Comparison of ENCODE assay signal across 8 mouse cellular contexts in genomic region chr1:165460801-165461377, GRCm38 (mm10). TPM values are rescaled to one million over a fixed set of nuclear protein-coding genes. Genes with fewer than 3 reads are reported as not detected.
DNase-seq lines count a peak whose midpoint lies in the region; ATAC-seq lines count a peak whose summit lies in the region.

No protein-coding gene starts in this region.

- H3K9me3 ChIP-seq in heart, embryonic 14.5 days (ENCODE audit: control insufficient read depth, low read length) = no peaks in the 10 kb centered on the region
- H3K9me3 ChIP-seq in liver, embryonic 13.5 days (replicated peaks) = no peaks in the 10 kb centered on the region
- no peaks in the 10 kb centered on the region for H3K9me3 ChIP-seq in stomach, embryonic 16.5 days (replicated peaks; ENCODE audit: control insufficient read depth, low read length)

- H3K27me3 ChIP-seq in heart, embryonic 14.5 days (ENCODE audit: control insufficient read depth, insufficient read depth, low read length) = no peaks in the 10 kb centered on the region
- H3K27me3 ChIP-seq in liver, embryonic 13.5 days = no peaks in the 10 kb centered on the region
- no peaks in the 10 kb centered on the region for H3K27me3 ChIP-seq in stomach, embryonic 16.5 days (ENCODE audit: control insufficient read depth, insufficient read depth, low read length)

- H3K4me2 ChIP-seq in heart, embryonic 14.5 days (ENCODE audit: low read length) = peak overlapping the region; percentile 69
- H3K4me2 ChIP-seq in liver, embryonic 13.5 days = peak overlapping the region; percentile 91
- H3K4me2 ChIP-seq in stomach, embryonic 16.5 days (ENCODE audit: low read depth, low read length) = peak overlapping the region; percentile 86

- peak; percentile 85 for ATAC-seq in CD4-positive, CD25-positive, alpha-beta regulatory T cell, adult 4 months
- peak; percentile 97 for ATAC-seq in heart, embryonic 14.5 days (ENCODE audit: insufficient number of reproducible peaks, insufficient read depth, low FRiP score, low read depth)
- peak; percentile 89 for ATAC-seq in liver, embryonic 13.5 days (ENCODE audit: low read depth)
- ATAC-seq in stomach, embryonic 16.5 days (ENCODE audit: insufficient read depth, low FRiP score) = peak; percentile 96

- WGBS in heart, embryonic 14.5 days = under 1% methylated on average over 40 of the region's 41 CpGs
- under 1% methylated on average over 41 of the region's 41 CpGs for WGBS in liver, embryonic 13.5 days (ENCODE audit: insufficient replicate concordance)
- 0% methylated on average over 41 of the region's 41 CpGs for WGBS in stomach, embryonic 16.5 days

- peak; percentile 99 for DNase-seq in c-Kit-negative CD71-positive TER-119-positive erythroid progenitor cells, embryonic 14.5 days (ENCODE audit: low read depth, low spot score)
- peak; percentile 98 for DNase-seq in fibroblast of lung, adult 2 months (ENCODE audit: low read depth)
- DNase-seq in kidney, postnatal 14 days = peak; percentile 100
- peak; percentile 100 for DNase-seq in liver, embryonic 13.5 days
- DNase-seq in neural tube, embryonic 10.5 days (ENCODE audit: extremely low spot score, low spot score) = peak; percentile 98

- H3K27ac ChIP-seq in heart, embryonic 14.5 days (replicated peaks in 1 of 2; ENCODE audit: control insufficient read depth in 1 of 2, insufficient read depth in 1 of 2, low read depth in 2 of 2, low read length in 2 of 2) = peak overlapping the region; percentile 99
- peak overlapping the region; percentile 99 for H3K27ac ChIP-seq in liver, embryonic 13.5 days
- peak overlapping the region; percentile 98 for H3K27ac ChIP-seq in stomach, embryonic 16.5 days (ENCODE audit: low read length)

- H3K4me1 ChIP-seq in heart, embryonic 14.5 days (ENCODE audit: control insufficient read depth in 2 of 2, insufficient read depth in 2 of 2, low read length in 2 of 2) = peaks cover 2 to 5% of the 10 kb centered on the region in 2 experiments; a peak in 3 of 4 replicates
- H3K4me1 ChIP-seq in liver, embryonic 13.5 days (replicated peaks) = peaks cover 41% of the 10 kb centered on the region
- H3K4me1 ChIP-seq in stomach, embryonic 16.5 days (ENCODE audit: control insufficient read depth, insufficient read depth, low read length) = peaks cover 3% of the 10 kb centered on the region; the same call in 1 of the 2 replicates

- H3K4me3 ChIP-seq in heart, embryonic 14.5 days (ENCODE audit: control insufficient read depth in 1 of 2, insufficient read depth in 1 of 2, low read depth in 1 of 2, low read length in 2 of 2) = peak overlapping the region; percentile 94 to 97
- peak overlapping the region; percentile 86 for H3K4me3 ChIP-seq in liver, embryonic 13.5 days (replicated peaks)
- peak overlapping the region; percentile 99 for H3K4me3 ChIP-seq in stomach, embryonic 16.5 days (replicated peaks; ENCODE audit: low read length)

- H3K9ac ChIP-seq in heart, embryonic 14.5 days (ENCODE audit: low read length) = peak overlapping the region; percentile 90
- H3K9ac ChIP-seq in liver, embryonic 13.5 days = peak overlapping the region; percentile 95
- peak overlapping the region; percentile 81 for H3K9ac ChIP-seq in stomach, embryonic 16.5 days (ENCODE audit: low read length)

- H3K36me3 ChIP-seq in heart, embryonic 14.5 days (ENCODE audit: control insufficient read depth, insufficient read depth, low read length) = no peaks in the 10 kb centered on the region
- H3K36me3 ChIP-seq in liver, embryonic 13.5 days = no peaks in the 10 kb centered on the region
- no peaks in the 10 kb centered on the region for H3K36me3 ChIP-seq in stomach, embryonic 16.5 days (ENCODE audit: control insufficient read depth, insufficient read depth, low read length)

RNA-seq across cellular contexts. Expression of gene Mpc2, which starts 0.5 kb away (rescaled TPM):
- 10 to 100 TPM; 56.4 to 76.8 TPM for polyA plus RNA-seq in CD4-positive, CD25-positive, alpha-beta regulatory T cell, adult 4 months (2017; shearing (Covaris generic))
- polyA plus RNA-seq in heart, embryonic 14.5 days (2014; fragmentation: Nextera tagmentation; extraction: Ambion mirVana) = 311 and 319 TPM in 2 replicates
- 230 and 248 TPM in 2 replicates for polyA plus RNA-seq in liver, embryonic 13.5 days (2015; fragmentation: Nextera tagmentation; extraction: Ambion mirVana)
- polyA plus RNA-seq in stomach, embryonic 16.5 days (2015; fragmentation: Nextera tagmentation; extraction: Ambion mirVana) = 141 and 184 TPM in 2 replicates

RNA-seq across cellular contexts. Expression of gene Dcaf6, which starts 0.6 kb away (rescaled TPM):
- polyA plus RNA-seq in CD4-positive, CD25-positive, alpha-beta regulatory T cell, adult 4 months (2017; shearing (Covaris generic)) = 1 to 10 TPM; 6.0 to 10.0 TPM
- polyA plus RNA-seq in heart, embryonic 14.5 days (2014; fragmentation: Nextera tagmentation; extraction: Ambion mirVana) = 21.6 and 24.7 TPM in 2 replicates
- polyA plus RNA-seq in liver, embryonic 13.5 days (2015; fragmentation: Nextera tagmentation; extraction: Ambion mirVana) = 13.2 and 15.6 TPM in 2 replicates
- polyA plus RNA-seq in stomach, embryonic 16.5 days (2015; fragmentation: Nextera tagmentation; extraction: Ambion mirVana) = 16.2 and 17.5 TPM in 2 replicates

RNA-seq across cellular contexts. Expression of gene Adcy10, which starts 24.1 kb away (rescaled TPM):
- polyA plus RNA-seq in CD4-positive, CD25-positive, alpha-beta regulatory T cell, adult 4 months (2017; shearing (Covaris generic)) = under 1 TPM in 1 of 2 experiments, not detected in 1; 0.51 TPM
- polyA plus RNA-seq in heart, embryonic 14.5 days (2014; fragmentation: Nextera tagmentation; extraction: Ambion mirVana) = 0.09 and 0.23 TPM in 2 replicates
- 0.05 TPM in 1 of 2 replicates, not detected in the other for polyA plus RNA-seq in liver, embryonic 13.5 days (2015; fragmentation: Nextera tagmentation; extraction: Ambion mirVana)
- 0.04 TPM in 1 of 2 replicates, not detected in the other for polyA plus RNA-seq in stomach, embryonic 16.5 days (2015; fragmentation: Nextera tagmentation; extraction: Ambion mirVana)

Comparison
In these comparisons a context has a peak if more than half of its experiments do, and no peak if none do; other contexts are left out.
1. Peak in every context shown above with its lines: DNase-seq, ATAC-seq, H3K4me3 ChIP-seq and H3K27ac ChIP-seq.